Mouse (Mus musculus): ENCODE measurements at regions not wholly inside any gene's neighbourhood (a gene's known extent, or its start where the extent isn't known, plus 50 kb on each side); places are given as distances from the start of the nearest gene placed in this dataset.

DNA sequence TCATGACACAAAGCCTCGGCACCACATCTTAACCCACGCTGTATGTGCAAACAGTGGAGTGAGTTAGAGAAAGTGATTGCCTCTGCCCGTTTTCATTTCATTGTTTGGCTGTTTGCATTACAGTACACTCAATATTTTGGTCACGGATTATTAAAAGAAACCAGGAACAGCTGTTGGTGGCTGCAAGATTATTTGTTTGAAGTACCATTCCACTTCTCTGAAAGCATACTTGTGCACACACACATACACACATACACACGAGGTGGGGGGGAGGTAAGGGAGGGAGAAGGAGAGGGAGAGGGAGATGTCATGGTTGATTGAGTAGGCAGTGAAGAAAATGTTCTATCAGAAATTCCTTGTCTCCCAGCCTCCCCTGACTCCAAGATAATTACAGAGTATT lies 85.5 kb upstream of the Rnd3 start:
- DNase-seq, result no peak

DNA sequence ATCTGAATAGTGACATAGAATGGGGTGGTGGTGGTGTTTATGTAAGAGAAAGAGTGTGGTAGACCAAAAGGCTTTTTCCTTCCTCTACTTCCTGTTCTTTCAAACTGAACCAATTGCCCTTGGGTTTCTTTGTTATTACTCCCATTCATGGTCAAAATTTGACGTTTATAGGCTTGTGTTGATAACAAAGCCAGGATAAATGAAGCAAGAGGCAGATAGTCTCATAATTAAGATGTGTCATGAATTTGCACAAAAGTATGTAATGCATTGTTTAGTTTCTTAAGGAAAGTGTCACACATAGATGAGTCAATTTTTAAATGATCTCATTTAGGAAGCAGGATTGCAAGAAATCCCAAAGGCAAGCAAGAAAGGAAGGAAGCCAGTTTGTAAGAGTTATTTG lies 73.9 kb upstream of the Rnd3 start:
- DNase-seq, result no peak

DNA sequence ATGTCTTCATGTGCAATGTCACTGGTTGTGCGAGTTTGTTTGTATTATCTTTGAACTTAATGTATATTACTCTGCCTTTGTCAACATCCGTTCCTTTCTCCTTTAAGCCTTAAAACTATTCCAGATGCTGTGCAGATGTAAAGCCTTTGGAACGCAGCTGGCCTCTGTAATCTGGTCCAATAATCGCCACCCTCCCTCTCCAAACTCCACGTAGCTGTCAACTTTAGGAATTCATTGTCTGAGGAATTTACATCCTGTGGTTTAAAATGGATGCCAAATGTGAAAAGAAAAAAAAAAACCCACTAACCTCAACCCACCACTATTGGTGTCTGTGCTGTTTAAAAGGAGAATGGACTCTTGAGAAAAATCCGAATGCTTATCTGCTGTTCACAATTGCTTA lies 70.8 kb upstream of the Rnd3 start:
- DNase-seq, result no peak

DNA sequence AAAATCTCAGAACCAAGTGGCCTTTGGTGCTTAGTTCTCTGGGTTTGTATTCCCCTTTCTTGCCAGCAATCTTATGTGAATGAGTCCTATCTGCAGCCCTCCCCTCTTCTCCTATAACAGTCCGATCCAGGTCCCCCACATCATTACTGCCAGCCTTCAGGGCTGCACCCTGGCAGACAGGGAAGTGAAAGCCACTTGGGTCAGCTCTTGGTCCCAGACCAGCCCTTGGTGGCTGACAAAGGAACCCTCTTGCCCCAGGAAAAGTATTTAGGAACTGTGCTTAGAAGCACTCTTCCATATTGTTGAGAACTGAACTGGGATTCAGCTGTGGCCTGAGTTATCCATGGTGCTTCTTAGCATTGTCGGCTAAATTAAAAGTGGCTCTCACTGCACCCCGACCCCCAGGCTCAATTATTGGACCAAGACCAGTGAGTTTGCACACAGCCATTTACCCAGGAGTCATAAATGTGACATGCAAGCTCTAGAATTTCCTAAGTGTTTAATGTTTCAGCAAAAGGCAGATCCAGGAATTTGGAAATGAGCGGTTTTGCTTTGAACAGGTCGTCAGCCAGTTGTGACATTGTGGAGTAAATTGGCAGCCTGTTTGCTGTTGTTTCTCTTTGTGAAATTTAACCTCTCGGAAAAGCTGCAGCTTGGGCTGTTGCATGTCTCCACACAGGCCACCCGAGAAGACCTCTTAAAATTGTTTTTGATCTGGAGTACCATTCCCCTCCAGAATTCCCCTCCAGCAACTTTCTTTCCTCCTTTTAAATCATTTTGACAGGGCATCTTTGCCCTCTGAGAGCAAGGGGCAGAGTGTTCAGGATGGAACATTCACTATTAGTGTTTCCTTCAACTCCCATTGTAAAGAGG lies 58.5 kb upstream of the Rnd3 start:
- no peak for DNase-seq

DNA sequence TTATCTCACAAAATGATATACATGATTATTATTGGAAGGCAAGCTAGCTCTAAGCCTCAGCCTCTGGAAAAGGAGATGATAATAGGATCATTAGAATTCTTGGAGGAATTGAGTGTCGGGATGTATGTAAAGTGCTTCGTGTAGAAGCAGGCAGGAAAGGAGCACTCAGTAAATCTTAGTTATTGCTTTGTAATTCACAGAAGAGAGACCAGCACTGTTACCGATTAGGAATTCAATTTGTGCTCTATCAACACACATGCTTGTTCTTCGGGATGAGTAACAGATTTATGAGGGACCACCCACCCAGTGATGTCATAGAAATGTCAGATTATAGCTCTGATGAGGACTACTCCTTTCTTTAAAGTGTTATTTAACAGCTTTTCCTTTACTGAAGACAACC lies 57.4 kb upstream of the Rnd3 start:
- DNase-seq, result no peak
